Mouse (Mus musculus): ENCODE results near the gene Mup3.
A peak's percentile ranks its signal among the peaks of the same experiment; 100 is the strongest.
"Not testable (repeated sequence)": the region's sequence is repeated elsewhere in the genome, so short reads cannot be mapped to it uniquely, and the experiment has no call there.

Mup3 gene

GRCm38 (mm10) chr4:62087241-62087640 lies at the start of gene Mup3:
TSS of gene Mup3 (minus strand) at chr4:62087342.
- no peak for DNase-seq

- peak; percentile 16 for DNase-seq
These were observed 46.6 kb upstream of the Mup3 start for GRCm38 (mm10) chr4:62133706-62134105.

GRCm38 (mm10) chr4:62103366-62103765 lies 16.2 kb upstream of the Mup3 start:
- not testable (repeated sequence) for DNase-seq

GRCm38 (mm10) chr4:62087953-62088352 lies 811 bp upstream of the Mup3 start:
- DNase-seq = no peak

- DNase-seq = no peak
These were observed 4.4 kb downstream of the Mup3 start for GRCm38 (mm10) chr4:62082755-62083154.

- no peak for DNase-seq
These were observed 12.0 kb downstream of the Mup3 start for GRCm38 (mm10) chr4:62075126-62075525.

GRCm38 (mm10) chr4:62054780-62055179 lies 32.4 kb downstream of the Mup3 start:
- not testable (repeated sequence) for DNase-seq

GRCm38 (mm10) chr4:62054058-62054457 lies 33.1 kb downstream of the Mup3 start, which contains the start of gene Mup20:
TSS of gene Mup20 (minus strand) at chr4:62054158.
- DNase-seq = not testable (repeated sequence)
